Mouse (Mus musculus): ENCODE results near the gene Crybg1. TPM values are rescaled to one million over a fixed set of nuclear protein-coding genes. Genes with fewer than 3 reads are reported as not detected.

The Crybg1 gene
- polyA plus RNA-seq, 1 experiment from 2014 or later = 1.5 TPM

DNA sequence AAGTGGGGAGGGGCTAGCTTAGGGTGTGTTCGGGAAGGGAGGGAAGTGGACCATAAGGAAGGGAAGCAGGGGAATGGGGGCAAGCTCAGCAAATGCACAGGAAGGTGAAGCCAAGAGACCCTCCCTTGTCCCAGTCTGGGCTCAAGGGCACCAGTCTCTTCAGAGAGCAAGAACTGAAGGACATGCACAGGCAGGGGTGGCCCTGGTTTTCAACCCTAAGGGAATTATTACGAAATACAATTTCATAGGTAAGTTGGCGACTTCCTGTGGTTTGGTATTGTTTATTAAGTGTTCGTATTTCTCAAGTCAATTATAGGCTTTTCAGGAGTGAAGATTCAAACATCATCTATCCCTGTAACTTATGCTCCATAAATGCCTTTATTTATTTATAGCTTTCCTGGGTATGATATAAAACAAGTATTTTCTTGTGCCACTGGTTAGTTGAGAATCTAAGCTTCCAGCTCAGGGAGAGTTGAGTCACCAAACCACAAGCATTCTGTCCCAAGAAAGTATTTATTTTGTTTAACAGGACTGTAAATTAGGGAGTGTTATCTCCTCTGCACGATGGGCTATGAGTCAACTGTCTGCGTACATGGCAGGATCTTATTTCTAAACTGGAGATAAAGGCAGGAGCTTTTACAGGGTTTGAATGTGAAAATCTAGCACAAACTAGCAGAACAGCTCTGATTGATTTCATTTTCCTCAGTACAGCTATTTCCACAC lies 69.7 kb downstream of the Crybg1 start:
- Histone ChIP-seq H3K27ac (ENCODE audit: low read depth) (no peak overlapping the region), H3K9me3 (ENCODE audit: low read length) (no peaks in the 10 kb centered on the region), H3K36me3 (replicated peaks; ENCODE audit: insufficient read depth, low read length) (no peaks in the 10 kb centered on the region), H3K4me1 (ENCODE audit: insufficient read depth) (no peaks in the 10 kb centered on the region), H3K9ac (replicated peaks) (no peak overlapping the region), H3K4me2 (ENCODE audit: low read depth, low read length) (no peak overlapping the region), H3K4me3 (ENCODE audit: low read depth, low read length) (no peak overlapping the region), H3K27me3 (ENCODE audit: insufficient read depth, low read length) (no peaks in the 10 kb centered on the region)
- TF ChIP-seq EP300 (IDR thresholded peaks at IDR 0.05; ENCODE audit: low read depth) (no peak), CTCF (IDR thresholded peaks at IDR 0.05; ENCODE audit: low read depth) (no peak)
- WGBS (ENCODE audit: insufficient replicate concordance) = 35% methylated on average over 6 of the region's 6 CpGs
- DNase-seq (no peak), ATAC-seq (no peak)

DNA sequence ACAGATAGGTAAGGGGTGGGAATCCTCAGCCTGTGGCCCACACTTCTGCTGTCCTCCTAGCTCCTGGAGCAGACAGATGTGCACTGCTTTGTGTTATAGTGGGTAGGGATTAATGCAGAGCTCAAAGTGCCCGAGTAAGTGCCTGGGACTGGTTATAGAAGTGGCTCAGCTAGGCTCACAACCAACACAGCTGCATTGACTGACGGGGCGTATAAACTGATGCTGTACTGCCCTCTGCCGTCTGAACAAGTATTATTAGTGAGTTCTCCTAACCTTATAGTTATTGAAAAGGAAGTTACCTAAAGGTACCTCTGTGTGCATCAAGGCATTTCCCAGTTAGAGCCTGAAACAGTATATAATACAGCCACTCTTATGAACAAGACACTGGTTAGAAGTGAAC lies 77.6 kb downstream of the Crybg1 start:
- no peaks in the 10 kb centered on the region for H3K27me3 ChIP-seq (ENCODE audit: insufficient read depth, low read length)
- H3K27ac ChIP-seq (ENCODE audit: low read depth) = no peak overlapping the region
- DNase-seq (peak; percentile 71), ATAC-seq (peak; percentile 76)
- H3K9me3 ChIP-seq (ENCODE audit: low read length) = no peaks in the 10 kb centered on the region
- no peak overlapping the region for H3K4me3 ChIP-seq (ENCODE audit: low read depth, low read length)
- no peaks in the 10 kb centered on the region for H3K36me3 ChIP-seq (replicated peaks; ENCODE audit: insufficient read depth, low read length)
- 0 out of 2 replicates have a peak overlapping the region, but pooled peaks have one; percentile 13 for H3K4me2 ChIP-seq (ENCODE audit: low read depth, low read length)
- peaks cover 5% of the 10 kb centered on the region for H3K4me1 ChIP-seq (ENCODE audit: insufficient read depth)
- 3% methylated on average over 4 of the region's 4 CpGs for WGBS (ENCODE audit: insufficient replicate concordance)
- H3K9ac ChIP-seq (replicated peaks) = no peak overlapping the region; the same call in 1 of the 2 replicates
- no peak for TF ChIP-seq EP300 (IDR thresholded peaks at IDR 0.05; ENCODE audit: low read depth)
- peak; percentile 80 for TF ChIP-seq CTCF (IDR thresholded peaks at IDR 0.05; ENCODE audit: low read depth)

- H3K36me3 ChIP-seq (replicated peaks; ENCODE audit: insufficient read depth, low read length) = no peaks in the 10 kb centered on the region
- H3K4me1 ChIP-seq (ENCODE audit: insufficient read depth) = peaks cover 5% of the 10 kb centered on the region
- H3K9ac ChIP-seq (replicated peaks) = no peak overlapping the region
- TF ChIP-seq EP300 (IDR thresholded peaks at IDR 0.05; ENCODE audit: low read depth) (no peak), CTCF (IDR thresholded peaks at IDR 0.05; ENCODE audit: low read depth) (no peak)
- ATAC-seq = peak; percentile 38; the same call in 1 of the 2 replicates
- H3K27me3 ChIP-seq (ENCODE audit: insufficient read depth, low read length) = no peaks in the 10 kb centered on the region
- H3K4me2 ChIP-seq (ENCODE audit: low read depth, low read length) = no peak overlapping the region
- DNase-seq = peak; percentile 18
- no peaks in the 10 kb centered on the region for H3K9me3 ChIP-seq (ENCODE audit: low read length)
- H3K4me3 ChIP-seq (ENCODE audit: low read depth, low read length) = no peak overlapping the region
- peak overlapping the region; percentile 45; the same call in 1 of the 2 replicates for H3K27ac ChIP-seq (ENCODE audit: low read depth)
- 26% methylated on average over 7 of the region's 7 CpGs for WGBS (ENCODE audit: insufficient replicate concordance)
Measured at GRCm38 (mm10) chr10:44069131-44069530, 79.5 kb downstream of the Crybg1 start.

GRCm38 (mm10) chr10:44065848-44066360 lies 82.7 kb downstream of the Crybg1 start:
- Histone ChIP-seq H3K4me1 (ENCODE audit: insufficient read depth) (peaks cover 3% of the 10 kb centered on the region), H3K9me3 (ENCODE audit: low read length) (no peaks in the 10 kb centered on the region), H3K4me2 (ENCODE audit: low read depth, low read length) (no peak overlapping the region), H3K4me3 (ENCODE audit: low read depth, low read length) (no peak overlapping the region), H3K27ac (ENCODE audit: low read depth) (no peak overlapping the region), H3K36me3 (replicated peaks; ENCODE audit: insufficient read depth, low read length) (no peaks in the 10 kb centered on the region), H3K27me3 (ENCODE audit: insufficient read depth, low read length) (no peaks in the 10 kb centered on the region), H3K9ac (replicated peaks) (no peak overlapping the region)
- TF ChIP-seq EP300 (IDR thresholded peaks at IDR 0.05; ENCODE audit: low read depth) (no peak), CTCF (IDR thresholded peaks at IDR 0.05; ENCODE audit: low read depth) (no peak)
- DNase-seq = no peak
- 84% methylated on average over 6 of the region's 6 CpGs for WGBS (ENCODE audit: insufficient replicate concordance)
- no peak for ATAC-seq

- 90% methylated on average over 4 of the region's 4 CpGs for WGBS (ENCODE audit: insufficient replicate concordance)
- ATAC-seq (no peak), DNase-seq (no peak)
- Histone ChIP-seq H3K4me1 (ENCODE audit: insufficient read depth) (no peaks in the 10 kb centered on the region), H3K27ac (ENCODE audit: low read depth) (no peak overlapping the region), H3K9me3 (ENCODE audit: low read length) (no peaks in the 10 kb centered on the region), H3K9ac (replicated peaks) (no peak overlapping the region), H3K27me3 (ENCODE audit: insufficient read depth, low read length) (no peaks in the 10 kb centered on the region), H3K36me3 (replicated peaks; ENCODE audit: insufficient read depth, low read length) (no peaks in the 10 kb centered on the region), H3K4me3 (ENCODE audit: low read depth, low read length) (no peak overlapping the region), H3K4me2 (ENCODE audit: low read depth, low read length) (no peak overlapping the region)
- no peak for TF ChIP-seq CTCF (IDR thresholded peaks at IDR 0.05; ENCODE audit: low read depth)
- TF ChIP-seq EP300 (IDR thresholded peaks at IDR 0.05; ENCODE audit: low read depth) = no peak
Measured at GRCm38 (mm10) chr10:44062981-44063380, 85.7 kb downstream of the Crybg1 start.

DNA sequence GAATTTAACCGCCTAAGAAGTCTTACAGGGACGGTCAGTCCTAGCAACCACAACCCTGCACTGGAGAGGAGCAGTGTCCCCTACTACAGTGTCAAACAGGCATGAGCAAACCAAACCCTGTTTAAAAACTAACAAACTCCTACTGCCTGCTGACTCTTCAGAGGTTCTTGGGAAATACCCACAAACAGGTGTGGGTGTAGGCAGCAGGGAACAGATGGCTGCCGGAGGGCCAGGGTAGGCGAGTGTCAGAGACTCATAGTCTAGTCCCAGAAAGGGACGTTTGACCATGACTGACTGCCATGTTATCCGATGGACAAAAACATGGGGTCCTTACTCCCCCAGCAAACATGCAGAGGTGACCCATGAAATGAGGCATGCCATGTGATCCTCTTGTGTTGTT lies 97.7 kb downstream of the Crybg1 start:
- Histone ChIP-seq H3K9me3 (ENCODE audit: low read length) (no peaks in the 10 kb centered on the region), H3K27me3 (ENCODE audit: insufficient read depth, low read length) (no peaks in the 10 kb centered on the region), H3K36me3 (replicated peaks; ENCODE audit: insufficient read depth, low read length) (no peaks in the 10 kb centered on the region), H3K27ac (ENCODE audit: low read depth) (no peak overlapping the region), H3K4me2 (ENCODE audit: low read depth, low read length) (no peak overlapping the region), H3K4me1 (ENCODE audit: insufficient read depth) (no peaks in the 10 kb centered on the region), H3K4me3 (ENCODE audit: low read depth, low read length) (no peak overlapping the region), H3K9ac (replicated peaks) (no peak overlapping the region)
- 80% methylated on average over 6 of the region's 6 CpGs for WGBS (ENCODE audit: insufficient replicate concordance)
- DNase-seq (no peak), ATAC-seq (no peak)
- TF ChIP-seq CTCF (IDR thresholded peaks at IDR 0.05; ENCODE audit: low read depth) (no peak), EP300 (IDR thresholded peaks at IDR 0.05; ENCODE audit: low read depth) (no peak)
